Mouse (Mus musculus) heart, postnatal 0 days (tissue): ENCODE measurements around the gene Bcor. TPM values are rescaled to one million over a fixed set of nuclear protein-coding genes. Genes with fewer than 3 reads are reported as not detected.

Experiments
- ATAC-seq: fragments of 200-750 bp; cut with Nextera tagmentation; 2 replicates; pipeline ENCODE4 v1.8.0; 2017; ENCODE audit warnings: low read depth, moderate number of reproducible peaks, moderate library complexity; ENCODE audit not compliant: insufficient read depth
- DNase-seq: peaks from one replicate; pipeline ENCODE4 v3.0.0-alpha.2; 2016; ENCODE audit warnings: low spot score
- H3K27ac ChIP-seq: fragments of 300-500 bp; sonication (generic); 2 replicates; pipeline ENCODE4 v1.5.1; 2014; ENCODE audit warnings: low read depth, mild to moderate bottlenecking
- H3K27me3 ChIP-seq: fragments of 300-500 bp; sonication (generic); 2 replicates; pipeline ENCODE4 v1.6.1; 2014; ENCODE audit warnings: low read length, mixed read lengths; ENCODE audit not compliant: control insufficient read depth, insufficient read depth
- H3K36me3 ChIP-seq: fragments of 300-500 bp; sonication (generic); replicated peaks from 2 replicates; pipeline ENCODE4 v1.6.1; 2014; ENCODE audit warnings: low read length, mixed read lengths; ENCODE audit not compliant: control insufficient read depth, insufficient read depth
- H3K4me1 ChIP-seq: fragments of 300-500 bp; sonication (generic); 2 replicates; pipeline ENCODE4 v1.6.1; 2014; ENCODE audit warnings: antibody characterized with exemption; ENCODE audit not compliant: control insufficient read depth, insufficient read depth
- H3K4me2 ChIP-seq: fragments of 300-500 bp; sonication (generic); 2 replicates; pipeline ENCODE4 v1.6.1; 2014; ENCODE audit warnings: low read depth, mild to moderate bottlenecking, low read length, moderate library complexity
- H3K4me3 ChIP-seq: fragments of 300-500 bp; sonication (generic); 2 replicates; pipeline ENCODE4 v1.5.1; 2014; ENCODE audit warnings: low read depth, low read length
- H3K9ac ChIP-seq: fragments of 300-500 bp; sonication (generic); replicated peaks from 2 replicates; pipeline ENCODE4 v1.6.1; 2014; ENCODE audit warnings: low read depth, low read length, mixed read lengths
- H3K9me3 ChIP-seq: fragments of 300-500 bp; sonication (generic); replicated peaks from 2 replicates; pipeline ENCODE4 v1.6.1; 2016; ENCODE audit warnings: low read length; ENCODE audit not compliant: control insufficient read depth
- CTCF ChIP-seq: IDR thresholded peaks from 2 replicates; pipeline ENCODE4 v1.5.1; 2016; ENCODE audit warnings: antibody characterized with exemption, control low read depth, low read depth
- EP300 ChIP-seq: IDR thresholded peaks from 2 replicates; pipeline ENCODE4 v1.6.1; 2016; ENCODE audit warnings: antibody characterized with exemption, low read depth
- WGBS: fragments of 180-500 bp; shearing (Covaris S2); extraction: QIAGEN DNeasy Blood & Tissue Kit; methylation state at CpG from one replicate; pipeline ENCODE4 v1.1.7; 2014; 5-methylcytosine and 5-hydroxymethylcytosine counted together
- polyA plus RNA-seq: library from polyadenylated mRNA; unstranded; fragments of >200 nt; fragmentation: Nextera tagmentation; extraction: Ambion mirVana; gene quantifications from 2 replicates; pipeline ENCODE4 v1.2.1, GENCODE M21; 2015
- total RNA-seq: library from RNA; depleted of rRNA; stranded (reverse); fragments of >200 nt; gene quantifications from 2 replicates; pipeline ENCODE4 v1.2.3, GENCODE M21; 2014; ENCODE audit warnings: low replicate concordance

Bcor gene
- total and polyA plus RNA-seq, 2 experiments from 2014 or later: 8.9 to 25.7 TPM

DNA sequence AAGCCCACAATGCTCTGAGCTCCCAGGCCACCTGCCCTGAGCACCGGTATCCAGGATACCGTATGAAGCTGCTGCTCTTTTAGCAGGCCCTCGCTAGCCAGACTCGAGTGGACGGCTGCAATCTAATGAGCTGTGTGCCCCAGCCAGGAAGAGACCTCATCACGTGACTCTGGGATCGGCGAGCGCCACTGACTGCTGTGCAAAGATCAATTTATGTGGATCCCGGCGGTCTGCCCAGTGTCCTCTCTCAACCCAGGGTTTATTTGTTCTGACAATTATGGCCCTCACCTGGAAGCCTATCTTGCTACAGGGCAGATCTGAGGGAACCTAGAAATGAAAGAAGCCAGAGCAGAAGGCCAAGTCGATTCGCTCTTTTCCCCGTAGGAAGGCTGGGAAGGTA is 116.8 kb downstream of the Bcor start:
- H3K4me1 ChIP-seq: no peaks in the 10 kb centered on the region
- TF ChIP-seq CTCF: no peak
- no peak for TF ChIP-seq EP300
- no peak overlapping the region for H3K4me3 ChIP-seq
- H3K27ac ChIP-seq: no peak overlapping the region
- no peak for DNase-seq
- H3K27me3 ChIP-seq: no peaks in the 10 kb centered on the region
- peaks cover 50% of the 10 kb centered on the region for H3K36me3 ChIP-seq
- H3K9ac ChIP-seq: no peak overlapping the region
- H3K9me3 ChIP-seq: no peaks in the 10 kb centered on the region
- no peak overlapping the region for H3K4me2 ChIP-seq
- WGBS: 83% methylated on average over 14 of the region's 14 CpGs
- ATAC-seq: no peak

DNA sequence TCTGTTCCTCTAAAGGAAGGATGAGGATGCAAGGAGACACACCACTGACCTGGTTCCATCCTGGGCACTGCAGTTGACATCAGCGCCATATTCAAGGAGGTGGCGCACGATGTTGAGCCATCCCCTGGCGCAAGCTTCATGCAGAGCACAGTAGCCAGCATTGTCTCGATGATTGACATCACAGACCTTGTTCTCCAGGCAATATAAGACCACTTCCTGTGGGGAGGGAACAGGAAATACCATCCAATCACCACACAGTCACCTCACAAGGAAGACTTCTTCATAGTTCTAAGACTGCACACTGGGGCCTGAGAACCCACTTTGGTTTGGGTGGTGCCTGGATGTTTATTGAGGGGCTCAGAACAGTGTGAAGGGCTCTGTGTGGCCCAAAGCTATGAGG is 118.7 kb downstream of the Bcor start:
- TF ChIP-seq EP300 (no peak), CTCF (no peak)
- Histone ChIP-seq H3K27me3 (no peaks in the 10 kb centered on the region), H3K4me1 (no peaks in the 10 kb centered on the region), H3K4me3 (no peak overlapping the region), H3K4me2 (no peak overlapping the region), H3K36me3 (peaks cover 45% of the 10 kb centered on the region), H3K27ac (no peak overlapping the region), H3K9ac (no peak overlapping the region), H3K9me3 (no peaks in the 10 kb centered on the region)
- DNase-seq (no peak), ATAC-seq (no peak)
- WGBS: 85% methylated on average over 5 of the region's 5 CpGs

DNA sequence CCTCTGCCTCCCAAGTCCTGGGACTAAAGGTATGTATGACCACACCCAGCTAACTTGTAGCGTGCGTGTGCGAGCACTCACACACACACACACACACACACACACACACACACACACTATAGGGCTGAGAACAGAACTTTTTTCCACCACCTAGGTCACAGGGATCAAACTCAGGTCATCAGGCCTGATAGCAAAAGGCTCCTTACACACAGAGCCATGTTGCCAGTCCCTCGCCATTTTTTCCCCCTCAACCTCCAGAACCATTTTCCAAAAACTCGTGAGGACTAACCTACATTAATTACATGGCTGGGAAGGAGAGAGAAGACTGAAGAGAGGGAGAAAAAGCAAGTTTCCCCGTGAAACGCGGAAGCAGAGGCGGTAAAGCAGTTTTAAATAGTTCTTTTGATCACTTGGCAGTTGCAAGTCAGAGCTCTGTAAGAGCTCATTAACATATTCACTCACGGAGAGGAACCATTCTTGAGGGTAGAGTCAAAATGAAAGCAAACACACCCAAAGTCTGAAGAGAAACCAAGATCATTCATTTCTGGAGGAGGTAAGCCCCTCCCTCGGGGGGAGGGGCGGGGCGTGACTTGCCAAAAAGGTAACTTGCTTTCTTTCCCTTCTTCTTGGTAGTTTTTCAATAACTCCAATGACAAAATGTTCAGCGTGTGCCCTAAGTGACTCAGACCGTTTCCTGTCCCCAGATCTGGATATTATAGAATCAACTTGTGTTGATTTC is 145.3 kb downstream of the Bcor start:
- H3K36me3 ChIP-seq: no peaks in the 10 kb centered on the region
- TF ChIP-seq CTCF (no peak), EP300 (no peak)
- ATAC-seq: no peak
- H3K27ac ChIP-seq: no peak overlapping the region
- 46% methylated on average over 15 of the region's 15 CpGs for WGBS
- H3K9me3 ChIP-seq: no peaks in the 10 kb centered on the region
- no peak overlapping the region for H3K4me3 ChIP-seq
- no peak for DNase-seq
- no peak overlapping the region for H3K4me2 ChIP-seq
- no peaks in the 10 kb centered on the region for H3K4me1 ChIP-seq
- no peak overlapping the region for H3K9ac ChIP-seq
- H3K27me3 ChIP-seq: no peaks in the 10 kb centered on the region

DNA sequence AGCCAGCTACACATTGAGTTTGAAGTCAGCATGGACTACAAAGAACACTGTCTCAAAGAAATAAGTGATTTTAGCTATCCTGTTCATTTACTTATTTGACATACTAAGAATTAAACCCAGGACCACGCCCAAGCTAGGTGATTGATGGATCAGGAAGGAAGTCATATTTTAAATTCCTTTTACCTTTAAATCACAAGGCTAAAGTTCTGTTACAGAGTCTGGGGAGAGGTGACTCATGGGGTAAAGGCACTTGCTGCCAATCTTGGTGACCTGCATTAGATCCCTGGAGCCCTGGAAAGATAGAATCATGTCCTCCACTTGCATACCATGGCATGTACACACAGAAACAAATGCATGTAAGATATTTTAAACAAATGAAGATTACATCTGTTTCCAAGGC is 149.5 kb downstream of the Bcor start:
- Histone ChIP-seq H3K9ac (no peak overlapping the region), H3K27ac (no peak overlapping the region), H3K27me3 (peaks cover 16% of the 10 kb centered on the region; the same call in 1 of the 2 replicates), H3K4me2 (no peak overlapping the region), H3K9me3 (no peaks in the 10 kb centered on the region), H3K4me3 (no peak overlapping the region), H3K36me3 (no peaks in the 10 kb centered on the region), H3K4me1 (no peaks in the 10 kb centered on the region)
- TF ChIP-seq EP300 (no peak), CTCF (no peak)
- DNase-seq: no peak
- no peak for ATAC-seq
- WGBS: 64% methylated on average over 1 of the region's 1 CpGs

DNA sequence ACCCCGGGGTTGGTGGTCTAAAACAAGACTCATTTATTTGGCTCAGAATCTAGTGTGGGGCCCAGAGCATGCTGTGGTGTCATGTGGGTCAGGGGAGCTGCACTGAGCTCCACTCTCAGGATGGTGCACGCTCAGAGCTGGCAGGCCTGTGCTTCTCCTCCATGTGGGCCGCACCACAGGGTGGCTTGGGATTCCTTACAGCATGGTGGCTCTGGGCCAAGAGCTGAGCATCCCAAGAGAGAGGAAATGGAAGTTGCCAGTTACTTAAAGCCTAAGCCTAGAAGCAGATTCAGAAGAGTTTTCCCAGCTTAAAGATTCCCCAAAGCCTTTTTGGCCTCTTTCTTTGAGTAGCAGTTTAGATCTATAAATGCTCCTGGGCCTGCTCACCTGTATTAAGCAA is 151.1 kb downstream of the Bcor start:
- H3K36me3 ChIP-seq: no peaks in the 10 kb centered on the region
- H3K4me2 ChIP-seq: no peak overlapping the region
- H3K4me1 ChIP-seq: no peaks in the 10 kb centered on the region
- TF ChIP-seq EP300 (no peak), CTCF (no peak)
- H3K4me3 ChIP-seq: no peak overlapping the region
- peaks cover 19% of the 10 kb centered on the region; the same call in 1 of the 2 replicates for H3K27me3 ChIP-seq
- DNase-seq (no peak), ATAC-seq (no peak)
- no peak overlapping the region for H3K27ac ChIP-seq
- 46% methylated on average over 3 of the region's 3 CpGs for WGBS
- H3K9ac ChIP-seq: no peak overlapping the region
- no peaks in the 10 kb centered on the region for H3K9me3 ChIP-seq
